ENCODE assay signal across 8 mouse cellular contexts in the genomic region with DNA sequence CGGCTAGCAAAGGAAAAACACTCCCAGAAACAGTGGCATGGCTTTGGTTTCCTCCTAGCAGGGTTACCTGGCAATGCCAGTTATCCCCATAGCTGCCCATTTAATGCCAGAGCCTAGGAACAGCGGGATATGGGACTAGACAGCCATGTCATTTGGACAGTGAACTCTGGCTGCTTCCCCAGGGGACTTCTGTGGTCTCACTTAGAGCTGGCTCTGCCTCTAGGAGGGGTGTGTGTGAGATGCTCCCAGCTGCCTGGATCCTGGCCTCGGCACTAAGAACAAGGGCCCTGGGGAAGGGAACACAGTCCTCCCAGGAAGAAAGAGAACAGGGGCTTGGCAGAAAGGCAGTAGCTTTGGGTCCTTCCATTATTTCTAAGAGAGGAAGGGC.
DNase-seq lines count a peak whose midpoint lies in the region; ATAC-seq and TF ChIP-seq lines count a peak whose summit lies in the region.

No protein-coding gene starts in this region.

- TF ChIP-seq EP300 in heart, postnatal 0 days (IDR thresholded peaks at IDR 0.05; ENCODE audit: low read depth) = no peak

- no peak overlapping the region for H3K27ac ChIP-seq in heart, postnatal 0 days (ENCODE audit: low read depth)
- H3K27ac ChIP-seq in midbrain, embryonic 15.5 days = peak overlapping the region; percentile 95

- no peak for ATAC-seq in heart, postnatal 0 days (ENCODE audit: insufficient read depth, low read depth)
- ATAC-seq in midbrain, embryonic 15.5 days (replicated peaks) = peak; percentile 28
- no peak for ATAC-seq in megakaryocyte, adult 5-6 weeks (ENCODE audit: poor library complexity, severe bottlenecking)

- H3K27me3 ChIP-seq in heart, postnatal 0 days (ENCODE audit: control insufficient read depth, insufficient read depth, low read length) = no peaks in the 10 kb centered on the region
- no peaks in the 10 kb centered on the region for H3K27me3 ChIP-seq in midbrain, embryonic 15.5 days (replicated peaks)

- intact Hi-C loops in heart, postnatal 14 days (cut with DNase I) = loop anchor here (2.0 kb wide), 1 partner anchor 14 kb away; no protein-coding TSS in a partner anchor

- H3K9ac ChIP-seq in heart, postnatal 0 days (replicated peaks; ENCODE audit: low read depth, low read length) = no peak overlapping the region
- peak overlapping the region; percentile 85 for H3K9ac ChIP-seq in midbrain, embryonic 15.5 days

- peak overlapping the region; percentile 43; the same call in 1 of the 2 replicates for H3K4me3 ChIP-seq in heart, postnatal 0 days (ENCODE audit: low read depth, low read length)
- peak overlapping the region; percentile 56 for H3K4me3 ChIP-seq in midbrain, embryonic 15.5 days

- DNase-seq in heart, postnatal 0 days (ENCODE audit: low spot score) = no peak
- DNase-seq in heart, postnatal 14 days = no peak
- DNase-seq in cerebellum, postnatal 10 days = peak; percentile 69 to 76
- DNase-seq in heart, postnatal 4 days = peak; percentile 21
- no peak for DNase-seq in spleen, postnatal 10 days (ENCODE audit: low spot score in 2 of 2)
- no peak for DNase-seq in gastrocnemius, postnatal 4 days (ENCODE audit: low spot score in 2 of 2)

- no peaks in the 10 kb centered on the region for H3K4me1 ChIP-seq in heart, postnatal 0 days (ENCODE audit: control insufficient read depth, insufficient read depth)
- H3K4me1 ChIP-seq in midbrain, embryonic 15.5 days = peaks cover 58% of the 10 kb centered on the region

- no peak for TF ChIP-seq CTCF in heart, postnatal 0 days (IDR thresholded peaks at IDR 0.05; ENCODE audit: low read depth)

- no peaks in the 10 kb centered on the region for H3K9me3 ChIP-seq in heart, postnatal 0 days (replicated peaks; ENCODE audit: control insufficient read depth, low read length)
- H3K9me3 ChIP-seq in midbrain, embryonic 15.5 days = no peaks in the 10 kb centered on the region

- WGBS in heart, postnatal 0 days = 31% methylated on average over 3 of the region's 3 CpGs
- 3% methylated on average over 3 of the region's 3 CpGs for WGBS in midbrain, embryonic 15.5 days

- H3K4me2 ChIP-seq in heart, postnatal 0 days (ENCODE audit: low read depth, low read length) = peak overlapping the region; percentile 64
- H3K4me2 ChIP-seq in midbrain, embryonic 15.5 days = peak overlapping the region; percentile 82

- no peaks in the 10 kb centered on the region for H3K36me3 ChIP-seq in heart, postnatal 0 days (replicated peaks; ENCODE audit: control insufficient read depth, insufficient read depth, low read length)
- H3K36me3 ChIP-seq in midbrain, embryonic 15.5 days (replicated peaks) = no peaks in the 10 kb centered on the region

Comparison
In these comparisons a context has a peak if more than half of its experiments do, and no peak if none do; other contexts are left out.
1. DNase-seq: peak in cerebellum, postnatal 10 days (2 of 2) and heart, postnatal 4 days (single experiment); none in heart, postnatal 0 days (single experiment), heart, postnatal 14 days (0 of 2), spleen, postnatal 10 days (0 of 2) and gastrocnemius, postnatal 4 days (0 of 2).